Mouse (Mus musculus) heart, postnatal 14 days (tissue): Measurements from ENCODE around the gene Slc34a3. TPM values are rescaled to one million over a fixed set of nuclear protein-coding genes. Genes with fewer than 3 reads are reported as not detected.
"Not testable (repeated sequence)": the region's sequence is repeated elsewhere in the genome, so short reads cannot be mapped to it uniquely, and the experiment has no call there.

Experiments used
- DNase-seq, 2 experiments: peaks; one replicate each; pipeline ENCODE4 v3.0.0; 2021 to 2022
- intact Hi-C: fragments of 180-260 bp; cut with DNase I; formaldehyde crosslinking; loops from one replicate; pipeline ENCODE4 v1.15.1; 2025
- long read RNA-seq, 2 experiments: library from polyadenylated mRNA; stranded (forward); transcript quantifications; one replicate each; pipeline ENCODE4 v2.0.0; 2021
- total RNA-seq, 2 experiments: library from RNA; stranded (reverse); gene quantifications; 2 replicates each; pipeline ENCODE4 v1.2.3; 2021

The Slc34a3 gene
- not detected for total RNA-seq
- long read RNA-seq, experiment 1 = 0 reads
- long read RNA-seq, experiment 2 = 0 reads

GRCm38 (mm10) chr2:25234050-25234449 lies at the start of gene Slc34a3:
Gene Slc34a3, minus strand, starts transcription at chr2:25234364.
- DNase-seq = no peak
- intact Hi-C loops = no loop called here

- peak; percentile 82 to 89 for DNase-seq
- intact Hi-C loops = loop anchor here (5.0 kb wide), 1 partner anchor 53 kb away; the partner anchor contains the start of gene Man1b1
These were observed 45.0 kb upstream of the Slc34a3 start for GRCm38 (mm10) chr2:25278928-25279882.

- DNase-seq = no peak
- intact Hi-C loops = no loop called here
These were observed 38.8 kb upstream of the Slc34a3 start for GRCm38 (mm10) chr2:25273010-25273409.

- intact Hi-C loops = no loop called here
- no peak for DNase-seq
These were observed 38.4 kb upstream of the Slc34a3 start for GRCm38 (mm10) chr2:25272515-25272914.

GRCm38 (mm10) chr2:25271827-25272511 lies 37.8 kb upstream of the Slc34a3 start, which contains the start of the genes Ssna1 and Anapc2:
Gene Ssna1, minus strand, starts transcription at chr2:25272438.
Gene Anapc2, plus strand, starts transcription at chr2:25272478.
- peak; percentile 98 to 99 for DNase-seq
- intact Hi-C loops = no loop called here

- no peak for DNase-seq
- intact Hi-C loops = no loop called here
These were observed 33.7 kb upstream of the Slc34a3 start for GRCm38 (mm10) chr2:25267746-25268309.

GRCm38 (mm10) chr2:25267241-25267640 lies 33.1 kb upstream of the Slc34a3 start:
- DNase-seq = no peak
- intact Hi-C loops = no loop called here

GRCm38 (mm10) chr2:25266720-25267119 lies 32.6 kb upstream of the Slc34a3 start:
- DNase-seq = peak; percentile 45 to 59
- intact Hi-C loops = no loop called here

GRCm38 (mm10) chr2:25265897-25266656 lies 31.9 kb upstream of the Slc34a3 start:
- DNase-seq = peak in 1 of 2 experiments; percentile 42

GRCm38 (mm10) chr2:25264851-25265250 lies 30.7 kb upstream of the Slc34a3 start:
- intact Hi-C loops = no loop called here
- DNase-seq = no peak

More at GRCm38 (mm10) chr2:25265897-25266656, 31.9 kb upstream of the Slc34a3 start:
- intact Hi-C loops = no loop called here

GRCm38 (mm10) chr2:25264286-25264660 lies 30.1 kb upstream of the Slc34a3 start:
- intact Hi-C loops = no loop called here
- no peak for DNase-seq

GRCm38 (mm10) chr2:25263623-25264285 lies 29.6 kb upstream of the Slc34a3 start:
- intact Hi-C loops = no loop called here
- DNase-seq = no peak

GRCm38 (mm10) chr2:25262795-25263622 lies 28.8 kb upstream of the Slc34a3 start:
- intact Hi-C loops = no loop called here
- DNase-seq = peak; percentile 33 to 46

GRCm38 (mm10) chr2:25262291-25262767 lies 28.2 kb upstream of the Slc34a3 start, which contains the start of gene Tprn:
Gene Tprn, plus strand, starts transcription at chr2:25262618.
- intact Hi-C loops = no loop called here
- peak; percentile 92 to 93 for DNase-seq

GRCm38 (mm10) chr2:25261870-25262269 lies 27.7 kb upstream of the Slc34a3 start:
- DNase-seq = no peak
- intact Hi-C loops = no loop called here

GRCm38 (mm10) chr2:25258887-25259286 lies 24.7 kb upstream of the Slc34a3 start:
- intact Hi-C loops = no loop called here
- no peak for DNase-seq

- intact Hi-C loops, DNase-seq: not testable (repeated sequence)
These were observed 23.1 kb upstream of the Slc34a3 start for GRCm38 (mm10) chr2:25257250-25257649.

GRCm38 (mm10) chr2:25256443-25257109 lies 22.4 kb upstream of the Slc34a3 start:
- intact Hi-C loops = not testable (repeated sequence)
- DNase-seq = peak; percentile 44 to 64
